Mouse (Mus musculus) layer of hippocampus, postnatal 25 days (tissue): ENCODE measurements around the gene P2rx1. TPM values are rescaled to one million over a fixed set of nuclear protein-coding genes. Genes with fewer than 3 reads are reported as not detected.
A peak's percentile ranks its signal among the peaks of the same experiment; 100 is the strongest.

Experiments used
- DNase-seq, 2 experiments: peaks; one replicate each; pipeline ENCODE4 v3.0.0; 2022; ENCODE audit warnings: mixed read lengths in 2 of 2, low spot score in 1 of 2; ENCODE audit errors: extremely low spot score in 1 of 2
- total RNA-seq, 2 experiments: library from RNA; stranded (reverse); gene quantifications; 2 replicates each; pipeline ENCODE4 v1.2.3; 2021

Gene P2rx1
- total RNA-seq, 2 experiments from 2014 or later = 0.54 to 0.69 TPM

- peak; percentile 57 to 61 for DNase-seq
Measured at GRCm38 (mm10) chr11:73019147-73019795, 20.4 kb downstream of the P2rx1 start.

DNA sequence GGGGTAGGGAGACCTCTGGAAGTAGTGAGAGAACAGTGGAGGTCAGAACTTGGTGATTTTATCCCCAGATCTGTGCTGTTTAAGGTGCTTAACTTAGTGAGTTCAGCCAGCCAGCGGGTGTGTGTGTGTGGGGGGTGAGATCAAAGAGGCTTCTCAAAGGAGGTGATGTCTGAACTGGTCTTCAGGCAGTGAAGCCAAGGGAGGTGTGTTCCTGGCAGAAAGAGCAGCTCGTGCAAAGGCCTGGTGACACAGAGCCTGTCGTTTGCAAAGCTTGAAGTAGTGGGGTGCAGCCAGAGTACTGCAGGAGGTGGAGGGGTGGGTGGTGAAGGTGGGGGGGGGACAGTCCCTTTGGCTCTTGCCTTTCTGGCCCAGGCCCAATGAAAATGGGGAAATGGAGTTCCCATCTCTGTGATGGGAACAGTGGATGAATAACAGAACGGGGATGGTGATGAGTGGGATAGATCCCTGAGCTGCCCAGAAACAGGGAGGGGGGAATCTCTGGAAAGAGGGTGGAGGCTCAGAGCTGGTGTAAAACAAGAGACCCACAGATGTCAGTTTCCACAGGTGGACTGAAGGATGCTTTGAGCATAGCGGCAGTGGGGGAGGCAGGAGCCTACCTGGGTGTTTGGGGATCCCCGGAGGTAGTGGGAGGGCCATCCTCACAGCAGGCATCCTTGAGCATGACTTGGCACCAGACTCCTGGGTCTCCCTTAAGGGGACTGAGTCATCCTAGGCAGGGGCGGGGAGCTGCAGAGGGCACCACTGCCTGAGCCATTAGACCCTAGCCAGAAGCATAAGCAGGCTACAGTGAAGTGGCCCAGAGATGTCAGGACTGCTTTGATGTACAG is 22.3 kb downstream of the P2rx1 start:
- no peak for DNase-seq

- peak; percentile 54 to 67 for DNase-seq
Measured at GRCm38 (mm10) chr11:73023099-73023498, 24.2 kb downstream of the P2rx1 start.

- no peak for DNase-seq
Measured at GRCm38 (mm10) chr11:73023827-73024226, 24.9 kb downstream of the P2rx1 start.

GRCm38 (mm10) chr11:73024236-73024904 is 25.5 kb downstream of the P2rx1 start:
- no peak for DNase-seq

- DNase-seq = no peak
Measured at GRCm38 (mm10) chr11:73026961-73027360, 28.1 kb downstream of the P2rx1 start.

- peak; percentile 61 to 66 for DNase-seq
Measured at GRCm38 (mm10) chr11:73030821-73031498, 32.1 kb downstream of the P2rx1 start.

DNA sequence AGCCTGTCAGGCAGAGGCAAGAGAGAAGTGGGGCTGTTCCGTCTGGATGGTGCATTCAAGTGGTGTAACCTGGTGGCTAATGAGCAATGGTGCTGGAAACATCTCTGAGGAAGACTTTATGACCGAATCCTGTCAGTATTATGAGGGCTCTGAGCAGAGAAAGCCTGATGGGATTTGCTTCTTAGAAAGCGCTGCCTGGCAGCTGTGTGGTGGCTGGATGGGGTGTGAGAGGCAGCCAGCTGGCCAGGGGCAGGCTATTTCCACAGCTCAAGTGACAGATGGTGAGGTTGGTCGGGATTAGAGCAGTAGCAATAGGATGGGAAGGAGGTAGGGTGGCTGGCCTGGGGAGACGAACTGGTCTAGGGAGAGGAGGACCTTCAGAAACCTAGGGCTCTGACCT is 32.6 kb downstream of the P2rx1 start:
- no peak for DNase-seq

DNA sequence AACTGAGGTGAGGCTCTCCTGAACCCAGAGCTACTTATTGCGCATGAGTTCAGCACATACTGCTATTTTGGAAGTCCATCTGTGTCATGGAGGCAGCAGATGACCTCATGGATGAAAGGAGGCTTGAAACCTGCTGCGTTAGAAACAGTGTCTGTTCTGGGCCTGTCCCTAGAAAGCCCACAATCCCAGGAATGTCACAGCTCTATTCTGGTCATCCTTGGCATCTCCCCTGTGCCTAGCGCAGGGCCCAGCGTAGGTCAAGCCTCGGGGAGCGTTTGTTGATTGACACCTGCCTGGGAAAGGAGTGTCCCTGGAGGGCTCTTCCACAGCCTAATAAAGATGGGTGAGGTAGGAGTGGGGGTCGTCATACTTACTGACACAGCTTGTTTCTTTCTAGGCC is 37.2 kb downstream of the P2rx1 start:
- no peak for DNase-seq

DNA sequence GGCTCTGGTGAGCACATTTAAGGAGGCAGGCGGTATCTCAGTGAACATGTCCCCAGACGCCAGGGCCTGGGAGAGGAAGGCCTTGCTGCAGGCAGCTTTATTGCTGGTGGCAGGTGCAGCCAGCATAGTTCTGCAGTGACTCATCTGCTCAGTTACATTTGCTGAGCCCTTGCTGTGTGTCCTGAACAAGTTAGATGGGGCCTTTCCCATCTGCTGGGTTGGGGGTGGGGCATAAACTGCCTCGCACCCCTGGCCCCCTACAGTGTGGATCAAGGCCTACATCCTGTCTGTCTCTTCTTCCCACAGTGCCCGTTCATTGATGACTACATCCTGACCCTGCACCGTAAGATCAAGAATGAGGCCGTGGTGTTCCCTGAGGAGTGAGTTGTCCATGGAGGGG is 38.0 kb downstream of the P2rx1 start:
- DNase-seq = no peak

GRCm38 (mm10) chr11:73037691-73038090 is 38.8 kb downstream of the P2rx1 start:
- no peak for DNase-seq

GRCm38 (mm10) chr11:73039102-73039799 is 40.3 kb downstream of the P2rx1 start:
- peak in 1 of 2 experiments; percentile 60 for DNase-seq

- DNase-seq = no peak
Measured at GRCm38 (mm10) chr11:73044229-73044755, 45.4 kb downstream of the P2rx1 start.

DNA sequence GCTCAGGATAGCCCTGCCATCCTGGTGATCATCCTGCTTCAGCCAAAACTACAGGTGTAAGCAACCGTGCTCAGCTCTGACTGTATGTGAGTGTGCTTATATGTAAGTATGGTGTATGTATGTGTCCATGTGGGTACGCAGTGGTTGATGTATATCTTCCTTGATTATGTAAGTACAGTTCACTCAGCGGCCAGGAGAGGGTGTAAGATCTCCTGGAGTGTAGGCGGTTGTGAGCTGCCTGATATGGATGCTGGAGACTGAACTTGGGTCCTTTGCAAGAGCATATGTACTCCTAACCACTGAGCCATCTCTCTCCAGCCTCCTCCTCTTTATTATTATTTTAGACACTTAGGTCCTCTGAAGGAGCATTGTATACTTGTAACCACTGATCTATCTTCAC is 45.9 kb downstream of the P2rx1 start:
- no peak for DNase-seq

GRCm38 (mm10) chr11:73047542-73047996 is 48.7 kb downstream of the P2rx1 start, which contains the start of gene Ncbp3:
TSS of gene Ncbp3 (plus strand) at chr11:73047783.
- peak; percentile 86 to 95 for DNase-seq

DNA sequence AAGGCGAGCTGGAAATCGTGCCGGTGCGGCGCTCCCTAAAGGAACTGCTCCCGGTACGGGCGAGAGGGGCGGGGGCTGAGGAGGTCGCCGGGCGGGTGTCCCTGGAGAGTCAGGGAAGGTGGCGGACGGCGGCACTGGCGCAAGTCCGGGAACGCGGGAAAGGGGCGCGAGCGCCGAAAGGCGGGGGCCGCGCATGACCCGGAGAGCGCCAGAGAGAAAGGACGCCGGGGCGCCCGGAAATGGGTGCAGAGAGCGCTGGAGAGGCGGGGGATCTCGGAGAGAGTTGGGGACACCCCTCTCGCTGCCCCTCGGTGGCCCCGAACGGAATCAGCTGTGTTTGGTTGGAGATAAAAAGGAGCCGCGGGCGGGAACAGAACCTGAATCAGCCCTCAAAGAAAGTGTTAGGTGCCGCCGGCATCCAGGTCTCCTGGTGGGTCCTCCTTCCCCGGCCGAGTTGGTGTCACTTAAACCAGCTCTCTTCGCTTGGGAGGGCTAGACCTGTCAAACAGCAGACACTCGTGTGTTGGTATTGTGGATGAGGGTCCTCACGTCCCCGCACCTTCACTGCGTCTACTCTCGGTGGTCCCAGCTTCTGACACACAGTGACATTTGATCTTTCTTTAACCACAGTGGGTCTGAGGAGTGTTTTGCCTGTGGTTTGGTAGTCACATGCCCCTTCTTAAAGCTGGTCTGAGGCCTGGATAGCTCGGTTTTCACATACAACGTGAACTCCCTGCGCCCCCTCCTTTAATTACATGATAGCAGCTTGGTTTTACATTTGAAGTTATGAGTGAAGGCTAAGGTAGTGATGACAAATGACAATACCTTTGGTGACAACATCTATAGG is 49.4 kb downstream of the P2rx1 start:
- no peak for DNase-seq

DNA sequence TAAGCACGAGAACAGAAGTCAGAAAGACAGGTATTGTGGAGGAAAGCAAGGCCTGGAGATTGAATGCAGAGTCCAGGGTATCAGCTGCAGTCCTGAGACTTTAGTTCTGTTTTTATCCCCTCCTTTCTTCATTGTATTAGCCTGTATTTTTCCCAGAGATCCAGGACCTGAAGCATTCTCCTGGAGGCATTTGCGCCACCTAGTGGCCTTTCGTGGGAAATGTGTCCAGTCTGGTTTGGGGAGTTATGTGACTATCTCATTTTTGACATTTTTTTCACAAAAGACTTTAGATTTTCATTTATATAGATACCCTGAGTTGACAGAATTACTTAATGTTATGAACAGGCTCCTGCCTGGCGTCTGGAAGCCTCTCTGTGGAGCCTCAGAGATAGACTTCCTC is 50.4 kb downstream of the P2rx1 start:
- peak; percentile 63 to 83 for DNase-seq

- no peak for DNase-seq
Measured at GRCm38 (mm10) chr11:73052795-73053194, 53.9 kb downstream of the P2rx1 start.

GRCm38 (mm10) chr11:73057701-73058100 is 58.8 kb downstream of the P2rx1 start:
- no peak for DNase-seq
